Mouse (Mus musculus) CD8-positive naive resting alpha-beta T cell, adult 2 months (primary cell): ENCODE data around the gene 9530003J23Rik.
A peak's percentile ranks its signal among the peaks of the same experiment; 100 is the strongest.
"Not testable (repeated sequence)": the region's sequence is repeated elsewhere in the genome, so short reads cannot be mapped to it uniquely, and the experiment has no call there.

Experiments
- DNase-seq, 2 experiments: peaks; one replicate each; pipeline ENCODE4 v3.0.0; 2022; ENCODE audit warnings: low read depth in 2 of 2, low spot score in 2 of 2

9530003J23Rik gene

GRCm38 (mm10) chr10:117238603-117239002, at the start of gene 9530003J23Rik:
Gene 9530003J23Rik, minus strand, starts transcription at chr10:117238703.
- DNase-seq: no peak

DNA sequence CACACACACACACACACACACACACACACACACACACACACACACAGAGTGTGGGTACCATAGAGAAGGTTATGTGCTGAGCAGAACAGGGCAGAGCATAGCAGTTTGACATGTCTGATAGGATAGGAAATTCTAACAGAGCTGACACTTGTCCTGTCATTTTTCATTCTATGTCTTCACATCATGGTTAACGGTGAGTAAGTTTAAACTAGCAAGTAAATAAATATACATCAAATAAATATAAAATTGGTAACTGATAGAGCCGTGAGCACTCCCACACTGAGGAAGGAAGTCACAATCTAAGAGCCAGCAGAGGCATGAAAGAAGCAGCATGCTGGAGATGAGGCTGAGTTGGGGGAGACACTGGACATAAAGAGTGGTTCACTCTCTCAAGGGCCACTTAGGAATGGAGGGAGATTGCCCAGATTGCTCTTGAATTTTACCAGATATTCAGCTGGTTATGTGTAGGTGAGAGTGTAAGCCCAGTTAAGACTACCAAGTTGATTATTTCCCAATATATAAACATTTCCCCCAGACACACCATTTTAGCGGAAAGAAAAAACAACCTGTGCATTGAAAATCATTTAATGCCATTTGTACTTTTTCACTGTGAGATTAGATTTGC, 48.8 kb upstream of the 9530003J23Rik start:
- no peak for DNase-seq

DNA sequence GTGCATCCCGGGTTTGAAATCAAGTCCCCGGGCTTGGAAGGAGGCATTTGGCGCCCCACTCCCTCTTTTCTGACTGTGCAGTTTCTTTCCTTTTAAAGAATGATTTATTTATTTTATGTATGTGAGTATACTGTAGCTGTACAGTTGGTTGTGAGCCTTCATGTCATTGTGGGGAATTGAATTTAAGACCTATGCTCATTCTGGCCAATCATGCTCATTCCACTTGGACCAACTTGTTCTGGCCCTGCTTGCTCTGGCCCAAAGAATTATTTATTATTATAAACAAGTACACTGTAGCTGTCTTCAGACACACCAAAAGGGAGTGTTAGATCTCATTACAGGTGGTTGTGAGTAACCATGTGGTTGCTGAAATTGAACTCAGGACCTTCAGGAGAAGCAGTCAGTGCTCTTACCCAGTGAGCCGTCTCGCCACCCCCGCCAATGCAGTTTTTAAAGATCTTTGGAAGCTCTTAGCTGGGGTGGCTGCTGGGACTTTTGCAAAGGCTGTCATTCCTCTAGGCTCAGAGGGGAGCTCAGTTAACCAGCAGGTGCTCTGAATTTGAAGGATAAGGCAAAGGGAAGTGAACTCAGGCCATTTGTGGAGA, 48.0 kb upstream of the 9530003J23Rik start:
- no peak for DNase-seq

GRCm38 (mm10) chr10:117285584-117285983, 47.1 kb upstream of the 9530003J23Rik start:
- DNase-seq: not testable (repeated sequence)

GRCm38 (mm10) chr10:117284578-117285520, 46.3 kb upstream of the 9530003J23Rik start:
- no peak for DNase-seq

- DNase-seq: no peak
Observed at GRCm38 (mm10) chr10:117283871-117284577, 45.5 kb upstream of the 9530003J23Rik start.

- DNase-seq: not testable (repeated sequence)
Observed at GRCm38 (mm10) chr10:117283196-117283595, 44.7 kb upstream of the 9530003J23Rik start.

- no peak for DNase-seq
Observed at GRCm38 (mm10) chr10:117282551-117282950, 44.0 kb upstream of the 9530003J23Rik start.

DNA sequence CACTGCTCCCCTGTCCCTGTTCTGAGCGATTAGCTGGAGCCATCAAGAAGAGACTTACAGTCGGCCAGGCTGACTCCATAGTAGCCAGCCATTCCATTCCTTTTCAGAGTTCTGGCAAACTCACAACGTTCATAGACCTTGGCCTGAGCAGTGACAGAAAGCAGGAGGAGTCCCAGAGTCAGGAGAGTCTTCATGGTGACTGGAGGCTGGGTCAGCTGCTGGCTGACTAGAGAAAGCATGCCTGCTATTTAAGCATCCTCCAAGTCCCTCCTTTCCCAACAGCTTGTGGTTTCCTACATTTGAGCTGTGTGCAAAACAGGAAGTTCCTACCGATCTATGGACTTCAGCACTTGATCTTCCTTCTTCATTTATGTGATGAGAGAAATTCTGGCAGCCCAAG, 43.5 kb upstream of the 9530003J23Rik start, which contains the start of gene Lyz2:
Gene Lyz2 (minus strand): TSS at position 273 of the 400 bp plus-strand sequence.
- DNase-seq: peak in 1 of 2 experiments; percentile 15

DNA sequence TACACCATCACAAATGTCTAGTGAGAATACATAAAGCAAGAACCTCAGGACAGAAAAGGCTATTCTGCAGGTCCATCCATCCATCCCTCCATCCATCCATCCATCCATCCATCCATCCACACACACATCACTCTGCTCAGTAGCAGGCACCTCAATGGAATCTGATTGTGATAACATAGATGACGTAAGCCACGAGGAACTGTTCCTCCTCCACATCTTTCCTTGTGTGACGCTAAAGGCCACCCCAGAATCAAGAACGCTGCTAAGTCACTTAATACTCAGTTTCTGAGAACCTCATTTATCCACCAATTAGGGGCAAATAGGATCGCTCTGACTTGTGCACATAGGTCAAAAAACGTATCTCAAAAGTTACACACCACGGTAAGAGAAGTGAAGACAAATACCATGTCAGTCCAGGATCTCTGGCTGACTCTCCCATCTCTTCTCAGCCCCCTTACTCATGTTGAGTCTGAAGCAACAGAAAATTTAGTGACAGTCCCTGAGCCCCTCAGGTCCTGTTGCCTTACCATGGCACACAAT, 42.9 kb upstream of the 9530003J23Rik start:
- no peak for DNase-seq

- DNase-seq: no peak
Observed at GRCm38 (mm10) chr10:117280000-117280399, 41.5 kb upstream of the 9530003J23Rik start.

DNA sequence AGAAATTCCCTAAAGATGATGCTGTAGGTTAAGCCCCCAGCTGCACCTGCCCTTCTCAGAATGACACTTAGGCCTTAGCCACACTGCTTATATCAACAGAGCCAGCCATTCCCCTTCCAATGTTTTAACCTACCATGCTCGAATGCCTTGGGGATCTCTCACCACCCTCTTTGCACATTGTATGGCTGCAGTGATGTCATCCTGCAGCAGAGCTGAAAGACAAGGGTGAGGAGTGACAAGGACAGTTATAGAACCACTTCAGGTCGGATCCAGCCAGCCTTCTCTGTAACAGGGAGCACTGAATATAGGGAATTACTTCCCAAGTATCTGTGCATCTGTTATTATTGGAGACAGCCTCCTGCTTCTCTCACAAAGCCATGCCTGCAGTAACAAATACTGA, 40.0 kb upstream of the 9530003J23Rik start:
- DNase-seq: not testable (repeated sequence)

GRCm38 (mm10) chr10:117277779-117278178, 39.3 kb upstream of the 9530003J23Rik start:
- DNase-seq: not testable (repeated sequence)

DNA sequence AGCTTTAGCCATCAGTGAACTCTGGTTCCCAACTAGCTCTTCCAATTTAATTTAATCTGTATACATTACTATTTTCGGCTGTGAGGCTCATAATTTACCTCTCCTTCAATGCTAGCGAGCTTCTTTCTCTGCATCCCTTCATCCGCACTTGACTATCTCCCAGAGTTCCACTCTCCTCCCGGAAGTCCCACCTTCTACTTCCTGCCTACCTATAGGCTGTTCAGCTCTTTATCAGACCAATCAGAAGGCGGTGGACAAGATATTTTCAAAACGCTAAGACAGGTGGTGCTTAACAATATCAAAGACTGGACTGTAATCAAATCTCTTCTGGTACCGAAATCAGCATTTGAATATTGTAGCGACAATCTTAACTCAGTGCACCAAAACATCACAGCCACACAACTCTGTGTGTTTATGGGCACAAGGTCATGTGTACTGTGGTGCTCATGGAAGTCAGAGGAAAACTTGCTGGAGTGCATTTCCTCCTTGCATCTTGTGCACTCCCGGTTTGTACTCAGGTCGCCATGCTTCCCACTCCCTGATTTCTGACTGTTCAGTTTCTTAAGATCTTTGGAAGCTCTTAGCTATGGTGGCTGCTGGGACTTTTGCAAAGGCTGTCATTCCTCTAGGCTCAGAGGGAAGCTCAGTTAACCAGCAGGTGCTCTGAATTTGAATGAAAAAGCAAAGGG, 37.3 kb upstream of the 9530003J23Rik start:
- DNase-seq: no peak

- not testable (repeated sequence) for DNase-seq
Observed at GRCm38 (mm10) chr10:117274645-117275044, 36.1 kb upstream of the 9530003J23Rik start.

GRCm38 (mm10) chr10:117272023-117272422, 33.5 kb upstream of the 9530003J23Rik start:
- DNase-seq: no peak

DNA sequence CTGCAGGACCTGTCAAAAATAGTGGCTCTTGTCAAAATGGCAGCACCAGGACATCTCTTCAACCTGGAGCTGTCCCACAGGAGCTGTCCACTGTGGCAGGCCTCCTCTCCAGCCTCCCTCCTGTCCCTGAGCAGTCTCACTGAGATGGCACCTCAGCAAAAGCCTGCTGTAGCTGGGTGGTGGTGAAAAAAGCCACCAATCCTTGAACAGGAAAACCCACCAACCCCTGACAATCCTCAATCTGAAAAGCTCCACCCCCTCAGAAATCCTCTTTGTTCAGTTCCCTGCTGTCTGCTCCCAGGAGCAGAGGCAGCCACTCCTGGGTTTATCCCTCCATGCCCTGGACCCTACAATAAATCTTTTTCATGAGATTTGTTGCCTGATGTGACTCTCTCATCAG, 21.4 kb upstream of the 9530003J23Rik start:
- DNase-seq: no peak

GRCm38 (mm10) chr10:117235866-117236265, 2.6 kb downstream of the 9530003J23Rik start:
- no peak for DNase-seq

GRCm38 (mm10) chr10:117234825-117235224, 3.7 kb downstream of the 9530003J23Rik start:
- DNase-seq: no peak

GRCm38 (mm10) chr10:117229826-117230225, 8.7 kb downstream of the 9530003J23Rik start:
- no peak for DNase-seq
